Mouse (Mus musculus) limb, embryonic 10.5 days (tissue): ENCODE measurements around the gene Skint3. TPM values are rescaled to one million over a fixed set of nuclear protein-coding genes. Genes with fewer than 3 reads are reported as not detected.
"Not testable (repeated sequence)": the region's sequence is repeated elsewhere in the genome, so short reads cannot be mapped to it uniquely, and the experiment has no call there.

ENCODE experiments used
- DNase-seq: peaks from one replicate; pipeline ENCODE4 v3.0.0-alpha.2; 2017; ENCODE audit warnings: low spot score
- H3K27ac ChIP-seq: fragments of 300-500 bp; sonication (generic); 2 replicates; pipeline ENCODE4 v1.5.1; 2016; ENCODE audit warnings: mild to moderate bottlenecking
- H3K27me3 ChIP-seq: fragments of 300-500 bp; sonication (generic); 2 replicates; pipeline ENCODE4 v1.6.1; 2016; ENCODE audit warnings: low read depth, mild to moderate bottlenecking; ENCODE audit not compliant: poor library complexity, severe bottlenecking
- H3K36me3 ChIP-seq: fragments of 300-500 bp; sonication (generic); 2 replicates; pipeline ENCODE4 v1.6.1; 2016; ENCODE audit warnings: mild to moderate bottlenecking, moderate library complexity
- H3K4me1 ChIP-seq: fragments of 300-500 bp; sonication (generic); 2 replicates; pipeline ENCODE4 v1.6.1; 2016
- H3K4me3 ChIP-seq: fragments of 300-500 bp; sonication (generic); 2 replicates; pipeline ENCODE4 v1.5.1; 2016; ENCODE audit warnings: mild to moderate bottlenecking, moderate library complexity
- H3K9me3 ChIP-seq: fragments of 300-500 bp; sonication (generic); replicated peaks from 2 replicates; pipeline ENCODE4 v1.6.1; 2016; ENCODE audit warnings: mild to moderate bottlenecking
- WGBS: fragments of 180-500 bp; shearing (Covaris S2); methylation state at CpG from one replicate; pipeline ENCODE4 v1.1.7; 2016; 5-methylcytosine and 5-hydroxymethylcytosine counted together
- polyA plus RNA-seq: library from polyadenylated mRNA; unstranded; fragments of >200 nt; fragmentation: Nextera tagmentation; extraction: Ambion mirVana; gene quantifications from 2 replicates; pipeline ENCODE4 v1.2.1, GENCODE M21; 2016

Gene Skint3
- not detected in 2 replicates for polyA plus RNA-seq

DNA sequence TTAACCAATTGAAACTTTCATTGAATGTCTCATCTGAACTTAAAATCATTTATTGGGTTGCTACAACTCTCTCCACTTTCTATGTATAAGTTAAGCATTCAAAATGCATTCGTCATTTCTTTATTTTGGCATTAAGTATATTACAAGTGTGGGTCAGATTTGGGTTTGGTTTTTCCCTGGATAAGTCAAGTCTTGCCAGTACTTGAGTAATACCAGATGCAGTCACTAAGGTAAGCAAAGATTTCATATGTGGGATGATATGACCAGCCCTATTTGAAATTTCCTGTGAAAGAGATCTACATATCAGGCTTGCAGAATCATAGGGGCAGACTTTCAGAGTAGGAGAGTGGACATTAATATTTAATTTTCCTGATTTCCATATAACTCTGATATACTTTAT is at the start of gene Skint3:
Gene Skint3, plus strand, starts transcription at position 301 of the 400 bp plus-strand sequence.
- no peak for DNase-seq
- no peak within 1 kb of the TSS for H3K4me3 ChIP-seq
- no peaks in the 10 kb centered on the region for H3K36me3 ChIP-seq
- H3K27ac ChIP-seq, result no peak within 1 kb of the TSS
- H3K27me3 ChIP-seq, result no peaks in the 10 kb centered on the region
- no peaks in the 10 kb centered on the region for H3K9me3 ChIP-seq
- no peaks in the 10 kb centered on the region for H3K4me1 ChIP-seq
- WGBS, result 90% methylated on average over 1 of the region's 1 CpGs

DNA sequence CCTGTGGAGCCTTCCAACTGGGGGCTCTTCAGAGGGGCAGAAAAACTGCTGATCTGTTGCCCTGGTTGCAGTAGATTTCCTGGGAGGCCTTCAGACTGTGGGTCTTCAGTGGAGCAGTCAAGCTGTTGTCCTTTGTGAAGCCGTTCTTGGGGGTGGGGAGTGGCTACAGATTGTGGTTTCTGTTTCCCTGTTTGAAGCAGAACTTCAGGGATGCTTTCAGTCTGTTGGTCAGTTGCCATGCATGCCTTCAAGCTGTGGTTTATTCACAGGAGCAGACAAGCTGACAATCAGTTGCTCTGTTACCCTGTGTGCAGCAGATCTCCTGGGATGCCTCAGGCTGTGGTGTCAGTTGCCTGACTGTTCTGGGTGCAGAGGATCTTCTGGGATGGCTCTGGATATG is 11.4 kb downstream of the Skint3 start:
- 0 out of 2 replicates have a peak, but pooled peaks cover 3% of the 10 kb centered on the region for H3K9me3 ChIP-seq
- DNase-seq, result no peak
- no peaks in the 10 kb centered on the region for H3K4me1 ChIP-seq
- no peak overlapping the region for H3K4me3 ChIP-seq
- WGBS, result 84% methylated on average over 1 of the region's 1 CpGs
- H3K27me3 ChIP-seq, result no peaks in the 10 kb centered on the region
- H3K27ac ChIP-seq, result no peak overlapping the region
- H3K36me3 ChIP-seq, result no peaks in the 10 kb centered on the region

DNA sequence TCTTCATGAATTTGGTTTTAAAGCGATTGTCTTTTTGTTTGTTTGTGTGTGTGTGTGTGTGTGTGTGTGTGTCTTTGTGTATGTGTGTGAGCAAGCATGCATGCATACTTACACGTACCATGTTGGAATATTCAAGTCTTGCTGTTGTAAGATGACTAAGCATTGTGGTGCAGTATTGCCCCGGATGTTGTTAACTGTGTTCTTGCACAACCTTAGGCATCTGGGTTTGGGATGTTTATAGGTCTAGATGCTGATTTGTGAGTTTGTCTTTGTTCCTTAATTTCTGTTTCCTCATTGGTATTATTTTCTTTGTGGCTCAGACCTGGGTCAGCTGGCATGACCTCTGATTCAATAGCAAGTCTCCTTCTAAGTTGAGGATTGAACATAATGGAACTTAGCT is 11.9 kb downstream of the Skint3 start:
- no peak overlapping the region for H3K4me3 ChIP-seq
- H3K9me3 ChIP-seq, result 0 out of 2 replicates have a peak, but pooled peaks cover 3% of the 10 kb centered on the region
- no peaks in the 10 kb centered on the region for H3K27me3 ChIP-seq
- no peak for DNase-seq
- no peaks in the 10 kb centered on the region for H3K4me1 ChIP-seq
- H3K36me3 ChIP-seq, result no peaks in the 10 kb centered on the region
- no peak overlapping the region for H3K27ac ChIP-seq
- WGBS, result 92% methylated on average over 3 of the region's 3 CpGs

DNA sequence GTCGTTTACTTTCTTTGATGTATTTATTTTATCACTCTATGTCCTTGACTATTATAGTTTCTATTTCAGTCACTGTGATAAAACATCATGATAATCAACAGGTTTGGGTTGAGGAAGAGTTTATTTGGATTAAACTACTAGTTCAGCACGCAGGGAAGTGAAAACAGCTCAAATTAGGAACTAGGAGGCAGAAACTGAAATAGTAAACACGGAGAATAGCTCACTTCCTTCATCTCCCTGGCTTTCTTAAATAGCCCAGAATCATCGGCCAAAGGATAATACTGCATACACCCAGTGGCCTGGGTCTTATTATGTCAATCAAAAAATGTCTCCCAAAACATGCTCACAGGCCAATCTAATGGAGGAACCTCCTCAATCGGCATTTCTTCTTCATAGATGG is 24.0 kb downstream of the Skint3 start:
- no peak for DNase-seq
- Histone ChIP-seq H3K27ac (no peak overlapping the region), H3K4me1 (no peaks in the 10 kb centered on the region), H3K36me3 (no peaks in the 10 kb centered on the region), H3K4me3 (no peak overlapping the region), H3K27me3 (no peaks in the 10 kb centered on the region), H3K9me3 (no peaks in the 10 kb centered on the region)
- WGBS, result 83% methylated on average over 5 of the region's 5 CpGs

DNA sequence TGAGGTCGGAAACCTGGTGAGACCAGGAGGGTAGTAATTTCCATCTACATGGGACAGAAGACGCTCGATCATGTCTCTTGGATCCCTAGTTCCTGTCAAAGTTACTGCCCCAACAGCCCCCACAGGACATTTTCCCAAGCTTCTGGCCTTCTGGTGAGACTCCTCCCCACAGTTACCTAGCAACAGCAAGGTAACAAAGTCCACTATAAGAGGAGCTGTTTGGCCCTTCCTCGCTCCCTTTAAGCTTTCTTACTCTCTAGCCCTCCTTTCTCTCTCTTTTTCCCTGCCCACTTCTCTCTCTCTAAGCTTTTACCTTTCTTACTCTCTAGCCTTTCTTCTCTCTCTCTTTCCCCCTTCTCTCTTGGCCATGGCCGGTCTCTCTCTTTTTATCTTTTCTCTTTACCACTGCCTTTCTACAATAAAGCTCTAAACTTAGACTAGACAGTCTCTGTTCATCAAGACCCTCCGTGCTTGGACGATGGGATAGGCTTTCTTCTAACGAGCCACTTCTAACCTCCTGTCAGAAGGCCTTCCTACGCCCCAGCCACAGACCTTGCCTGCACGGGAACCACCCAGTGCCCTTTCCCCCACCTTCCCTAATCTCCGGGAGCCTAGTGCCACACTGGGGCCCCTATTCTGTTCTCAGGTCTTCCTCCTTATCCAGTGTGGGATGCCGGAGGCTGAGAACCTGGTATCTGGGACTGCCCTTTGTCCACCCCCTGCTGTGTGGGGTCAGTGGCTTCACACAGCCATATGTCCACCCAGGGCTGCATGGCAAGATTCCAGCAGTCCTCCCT is 55.3 kb downstream of the Skint3 start:
- H3K27me3 ChIP-seq, result no peaks in the 10 kb centered on the region
- no peak overlapping the region for H3K4me3 ChIP-seq
- no peaks in the 10 kb centered on the region for H3K4me1 ChIP-seq
- WGBS, result 84% methylated on average over 12 of the region's 12 CpGs
- no peak overlapping the region for H3K27ac ChIP-seq
- no peaks in the 10 kb centered on the region; the same call in 1 of the 2 replicates for H3K9me3 ChIP-seq
- H3K36me3 ChIP-seq, result no peaks in the 10 kb centered on the region
- DNase-seq, result no peak

DNA sequence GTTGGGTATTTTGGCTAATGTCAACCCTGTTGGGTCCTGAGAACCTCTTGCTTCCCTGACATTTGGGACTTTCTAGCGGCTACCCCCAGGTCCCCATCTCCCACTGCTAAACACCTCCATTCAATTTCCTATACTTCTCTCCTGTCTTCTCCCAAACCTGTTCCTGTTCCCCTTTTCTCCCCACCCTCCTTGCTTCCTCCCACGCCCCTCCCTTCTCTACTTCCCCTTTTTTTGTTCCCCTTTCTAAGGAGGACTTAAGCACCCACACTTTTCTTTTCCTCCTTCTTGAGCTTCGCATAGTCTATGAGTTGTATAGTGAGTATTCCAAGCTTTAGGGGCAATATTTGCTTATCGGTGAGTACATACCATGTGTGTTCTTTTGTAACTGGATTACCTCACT is 56.4 kb downstream of the Skint3 start:
- no peak overlapping the region for H3K27ac ChIP-seq
- no peak overlapping the region for H3K4me3 ChIP-seq
- WGBS, result 86% methylated on average over 4 of the region's 4 CpGs

DNA sequence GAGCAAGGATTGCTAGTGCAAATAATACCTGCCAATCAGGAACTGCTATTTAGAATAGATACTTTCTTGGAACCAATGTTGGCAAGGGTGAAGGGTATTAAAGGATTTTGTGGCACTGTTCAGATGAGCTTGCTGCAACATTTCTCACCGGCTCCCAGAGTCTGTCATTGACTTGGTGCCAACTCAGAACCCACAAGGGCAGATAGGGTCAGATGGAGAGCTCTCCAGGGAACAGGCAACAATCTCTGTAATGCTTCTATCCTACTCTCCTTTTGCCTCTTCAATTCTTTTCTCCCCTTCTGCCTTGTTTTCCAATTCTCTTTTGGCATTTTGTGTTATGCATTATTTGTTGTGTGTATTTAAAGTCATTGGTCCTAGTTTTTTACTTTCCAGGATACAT is 70.3 kb downstream of the Skint3 start:
- no peak overlapping the region for H3K4me3 ChIP-seq

More for the DNA sequence above, 56.4 kb downstream of the Skint3 start:
- Histone ChIP-seq H3K27me3 (no peaks in the 10 kb centered on the region), H3K9me3 (no peaks in the 10 kb centered on the region; the same call in 1 of the 2 replicates), H3K4me1 (no peaks in the 10 kb centered on the region), H3K36me3 (no peaks in the 10 kb centered on the region)
- no peak for DNase-seq

DNA sequence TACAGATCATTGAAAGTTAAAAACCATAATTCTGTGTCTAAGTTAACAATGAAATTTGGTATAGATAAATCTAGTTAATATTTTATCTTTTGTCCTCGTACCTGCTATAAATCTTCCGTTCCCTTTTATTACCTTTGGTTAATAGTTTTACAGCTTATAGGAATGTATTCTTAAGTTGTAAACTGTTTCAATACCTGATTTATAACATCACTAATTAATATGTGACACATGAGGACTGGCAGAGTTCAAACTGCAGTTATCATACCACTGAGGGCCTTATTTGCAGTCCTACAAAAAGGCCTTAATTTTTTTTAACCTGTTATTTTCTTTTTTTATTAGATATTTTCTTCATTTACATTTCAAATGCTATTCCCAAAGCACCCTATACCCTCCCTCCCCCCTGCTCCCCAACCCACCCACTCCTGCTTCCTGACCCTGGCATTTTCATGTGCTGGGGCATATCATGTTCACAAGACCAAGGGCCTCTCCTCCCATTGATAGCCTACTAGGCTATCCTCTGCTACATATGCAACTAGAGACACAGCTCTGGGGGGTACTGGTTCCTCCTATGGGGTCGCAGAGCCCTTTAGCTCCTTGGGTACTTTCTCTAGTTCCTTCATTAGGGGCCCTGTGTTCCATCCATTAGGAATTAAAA is 70.9 kb downstream of the Skint3 start:
- Histone ChIP-seq H3K4me3 (no peak overlapping the region), H3K27me3 (no peaks in the 10 kb centered on the region), H3K9me3 (no peaks in the 10 kb centered on the region; the same call in 1 of the 2 replicates), H3K36me3 (no peaks in the 10 kb centered on the region), H3K4me1 (no peaks in the 10 kb centered on the region), H3K27ac (no peak overlapping the region)
- WGBS, result 84% methylated on average over 3 of the region's 3 CpGs
- no peak for DNase-seq

More for the DNA sequence above, 70.3 kb downstream of the Skint3 start:
- no peaks in the 10 kb centered on the region for H3K36me3 ChIP-seq
- H3K27ac ChIP-seq, result no peak overlapping the region
- H3K27me3 ChIP-seq, result no peaks in the 10 kb centered on the region
- 82% methylated on average over 1 of the region's 1 CpGs for WGBS
- no peaks in the 10 kb centered on the region for H3K4me1 ChIP-seq
- no peak for DNase-seq
- H3K9me3 ChIP-seq, result no peaks in the 10 kb centered on the region; the same call in 1 of the 2 replicates

DNA sequence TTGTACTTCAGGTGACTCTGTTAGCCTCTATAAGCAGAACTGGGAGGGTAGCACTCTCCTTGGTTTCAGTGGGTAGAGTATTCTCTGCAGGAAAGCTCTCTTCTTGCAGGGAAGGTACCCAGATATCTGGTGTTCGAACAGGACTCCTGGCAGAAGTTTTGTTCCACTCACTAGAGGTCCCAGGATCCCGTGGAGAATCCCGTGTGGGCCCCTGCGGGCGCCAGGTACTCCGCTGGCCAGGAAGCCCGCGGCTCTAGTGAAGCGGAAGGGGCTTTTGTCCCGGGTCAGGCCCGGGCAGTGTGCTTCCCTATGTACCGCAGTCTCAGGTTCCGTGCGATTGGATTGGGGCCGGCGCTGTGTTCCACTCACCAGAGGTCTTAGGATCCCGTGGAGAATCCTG is 117.1 kb downstream of the Skint3 start:
- H3K36me3 ChIP-seq, H3K27me3 ChIP-seq, H3K27ac ChIP-seq, H3K9me3 ChIP-seq, H3K4me3 ChIP-seq, DNase-seq, H3K4me1 ChIP-seq: not testable (repeated sequence)
- WGBS, result 96% methylated on average over 16 of the region's 17 CpGs

Other genes starting within 250 kb of the Skint3 start
- gene Skint1, start 226.0 kb upstream of the Skint3 start, polyA plus RNA-seq, result not detected in 2 replicates
- gene Skint4, start 160.2 kb upstream of the Skint3 start, polyA plus RNA-seq, result not detected in 2 replicates
- gene Skint9, start 201.7 kb downstream of the Skint3 start, polyA plus RNA-seq, result not detected in 2 replicates